Mouse (Mus musculus): ENCODE results near the gene Brd7.
A peak's percentile ranks its signal among the peaks of the same experiment; 100 is the strongest.

The Brd7 gene

DNA sequence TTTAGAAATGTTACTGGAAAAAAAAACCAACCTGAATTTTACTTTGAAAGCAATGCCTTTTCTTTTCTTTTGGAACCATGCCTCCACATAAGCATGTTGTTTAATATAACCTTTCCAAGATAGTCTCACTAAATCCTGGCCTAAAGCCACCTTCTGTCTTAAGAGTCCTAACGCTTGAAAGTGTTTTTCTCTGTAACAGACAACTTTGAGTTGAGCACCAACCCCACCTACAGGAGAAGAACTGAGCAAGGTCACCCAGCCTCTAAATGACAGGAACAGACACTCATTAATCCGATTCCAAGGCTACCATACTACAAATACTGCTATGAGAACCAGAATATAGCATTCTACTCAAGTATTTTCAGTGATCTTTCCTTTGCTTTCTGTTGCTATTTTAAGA lies 12.9 kb downstream of the Brd7 start:
- no peak for DNase-seq

DNA sequence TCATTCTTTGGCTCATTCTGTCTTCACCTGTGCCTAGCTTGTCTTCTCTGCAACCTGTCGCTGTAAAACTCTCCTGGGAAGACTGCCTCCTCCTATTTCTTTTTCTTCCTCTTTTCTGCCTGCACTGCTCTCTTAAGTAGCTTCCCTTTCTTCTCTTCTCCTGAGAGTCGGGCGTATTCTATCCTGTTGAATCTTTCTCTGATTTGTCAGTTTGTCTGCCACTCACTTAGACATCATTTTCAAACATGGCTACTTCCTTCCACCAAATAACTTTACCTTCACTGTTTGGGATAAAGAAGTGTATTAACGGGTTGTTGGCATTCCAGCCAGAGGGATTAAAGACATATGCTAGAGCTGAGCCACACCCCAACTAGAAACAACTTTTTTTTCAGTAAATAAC lies 20.0 kb downstream of the Brd7 start:
- no peak for DNase-seq

DNA sequence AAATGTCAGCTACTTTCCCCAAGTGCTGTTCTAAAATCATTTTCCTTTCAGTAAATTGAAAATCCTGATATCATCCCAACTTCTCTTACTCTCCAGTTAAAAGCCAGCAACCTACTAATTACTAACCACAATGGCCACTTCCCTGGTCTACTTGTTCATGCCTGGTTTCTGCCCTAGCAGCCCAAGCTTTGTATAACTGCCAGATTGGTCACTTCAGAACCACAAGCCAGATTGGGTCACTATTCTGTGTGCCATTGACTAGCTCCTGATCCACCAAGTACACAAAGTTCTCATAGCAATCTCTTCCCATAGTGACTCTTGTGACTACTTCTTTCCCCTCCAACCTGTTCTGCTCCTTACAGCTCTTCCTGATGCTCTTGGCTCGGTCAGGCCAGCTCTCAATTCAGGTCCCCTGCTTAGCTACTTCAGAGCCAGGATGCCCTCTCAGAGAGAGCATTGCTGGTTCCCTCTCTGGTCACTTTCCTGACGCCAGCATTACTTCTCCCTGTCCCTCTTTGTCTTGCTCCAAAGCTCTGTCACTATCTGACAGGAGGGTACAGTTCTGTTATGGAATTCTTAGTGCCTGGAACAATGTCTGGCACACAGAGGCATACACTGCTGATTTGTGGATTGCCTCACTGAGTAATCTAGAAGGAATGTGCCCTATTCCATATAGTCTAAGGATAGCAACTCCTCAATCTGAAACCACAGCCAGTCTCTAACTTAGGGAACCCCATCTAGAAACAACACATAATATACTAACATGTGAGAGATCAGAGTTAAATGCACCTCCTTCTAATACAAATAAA lies 21.9 kb downstream of the Brd7 start:
- DNase-seq = no peak

DNA sequence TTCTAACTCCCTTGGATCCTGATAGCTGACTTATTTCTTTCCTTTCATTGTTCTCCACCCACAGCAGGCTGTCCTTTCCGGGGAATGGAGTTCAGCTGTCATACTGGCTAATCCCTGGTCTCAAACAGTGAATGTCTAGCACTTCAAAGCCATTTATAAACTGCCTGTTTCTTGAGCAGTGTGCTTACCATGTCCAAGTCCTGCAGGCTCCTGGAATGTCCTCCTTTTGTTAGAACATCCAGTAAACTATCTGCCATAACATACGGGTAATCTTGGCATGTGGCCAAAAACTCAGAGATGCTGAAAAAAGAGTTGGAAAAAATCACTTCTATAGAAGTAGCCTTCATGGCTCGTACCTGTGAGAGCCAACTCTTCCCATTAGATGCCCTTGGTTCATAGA lies 22.8 kb downstream of the Brd7 start:
- peak; percentile 17 to 47 for DNase-seq

DNA sequence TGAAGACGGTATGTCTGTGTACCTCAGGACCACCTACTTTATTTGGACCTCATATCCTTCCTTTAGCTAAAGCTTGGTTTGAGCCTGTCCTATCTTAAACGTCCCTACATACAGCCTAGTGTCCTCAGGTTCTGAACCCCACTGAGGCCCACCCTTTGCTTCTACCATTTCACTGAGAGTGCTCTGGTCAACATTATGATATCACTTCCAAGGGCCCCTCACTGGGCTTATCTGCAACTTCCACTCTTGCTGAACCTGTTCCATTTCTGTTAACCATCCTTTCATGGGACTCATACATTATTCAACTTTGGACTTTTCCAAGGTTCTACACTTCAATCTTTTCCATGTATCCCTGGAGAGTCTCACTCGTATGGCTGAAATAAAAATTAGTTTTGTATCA lies 27.0 kb downstream of the Brd7 start:
- no peak for DNase-seq

DNA sequence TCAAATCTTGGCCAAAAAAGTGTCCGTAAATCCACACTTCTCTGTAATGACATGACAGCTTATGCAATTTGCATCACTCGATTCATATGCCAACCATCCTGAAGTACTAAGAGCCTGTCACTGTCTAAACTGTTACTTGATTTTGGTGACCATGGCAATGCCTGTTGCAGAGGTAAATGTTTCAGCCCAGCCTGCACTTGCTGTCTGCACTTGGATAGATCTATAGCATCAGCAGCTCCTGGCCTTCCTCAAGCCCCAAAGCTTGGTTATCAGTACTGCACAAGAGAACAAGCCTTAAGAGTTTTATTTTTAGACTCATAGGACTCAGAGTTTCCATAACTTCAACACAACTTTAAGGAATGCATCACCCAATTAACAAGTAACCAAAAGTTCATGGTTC lies 27.6 kb downstream of the Brd7 start:
- DNase-seq = no peak

DNA sequence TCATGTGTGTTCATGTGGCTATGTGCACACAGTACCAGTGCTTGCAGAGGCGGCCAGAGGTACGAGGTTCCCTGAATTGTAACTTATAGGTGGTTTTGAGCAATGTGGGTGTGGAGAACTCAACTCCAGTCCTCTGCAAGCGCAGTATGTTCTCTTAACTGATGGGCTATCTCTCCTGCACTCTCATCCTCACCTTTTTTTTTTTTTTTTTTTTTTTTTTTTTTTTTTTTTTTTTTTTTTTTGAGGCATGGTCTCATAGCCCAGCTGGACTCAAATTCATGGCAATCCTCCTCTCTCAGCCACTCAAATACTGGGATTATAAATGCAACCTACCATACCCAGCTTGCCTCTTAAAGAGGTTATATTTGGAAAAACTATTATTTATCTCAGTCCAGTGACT lies 31.2 kb downstream of the Brd7 start:
- DNase-seq = no peak

DNA sequence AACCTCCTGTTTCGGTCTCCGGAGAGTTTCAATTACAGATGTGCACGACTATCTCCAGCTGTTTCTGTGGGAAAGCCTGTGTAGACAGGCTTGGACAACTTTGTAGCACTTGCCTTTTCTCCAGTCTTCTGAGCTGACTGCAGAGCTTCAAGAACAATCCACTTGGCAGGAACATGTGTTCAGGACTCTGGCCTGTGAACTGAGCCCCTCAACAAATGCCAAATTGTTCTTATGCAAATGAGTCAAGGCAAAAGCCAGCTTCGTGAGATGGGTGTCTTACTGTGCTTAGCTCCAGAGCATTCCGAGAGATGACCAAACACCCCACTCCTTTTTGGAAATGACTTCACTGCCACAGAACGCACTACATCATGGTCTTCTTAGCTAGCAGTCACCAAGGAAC lies 33.3 kb downstream of the Brd7 start:
- no peak for DNase-seq

DNA sequence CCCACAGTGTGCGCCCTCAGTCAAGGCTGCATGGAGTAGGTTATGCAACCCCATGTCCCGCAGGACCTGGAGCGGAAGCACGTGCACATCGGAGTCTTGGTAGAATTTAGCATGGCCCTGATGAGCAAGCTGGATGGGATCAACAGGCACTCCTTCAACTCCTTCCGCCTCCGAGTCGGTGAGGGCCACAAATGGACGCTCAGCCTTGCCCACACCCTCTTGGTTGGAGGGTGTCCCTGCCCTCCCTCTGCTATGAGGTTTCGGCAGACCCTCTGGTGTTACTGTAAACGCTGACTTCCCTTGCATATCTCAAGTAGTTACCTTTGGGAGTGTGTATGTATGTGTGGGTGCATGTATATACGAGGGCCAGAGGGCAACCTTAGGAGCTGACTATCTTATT lies 35.7 kb downstream of the Brd7 start:
- DNase-seq = no peak

DNA sequence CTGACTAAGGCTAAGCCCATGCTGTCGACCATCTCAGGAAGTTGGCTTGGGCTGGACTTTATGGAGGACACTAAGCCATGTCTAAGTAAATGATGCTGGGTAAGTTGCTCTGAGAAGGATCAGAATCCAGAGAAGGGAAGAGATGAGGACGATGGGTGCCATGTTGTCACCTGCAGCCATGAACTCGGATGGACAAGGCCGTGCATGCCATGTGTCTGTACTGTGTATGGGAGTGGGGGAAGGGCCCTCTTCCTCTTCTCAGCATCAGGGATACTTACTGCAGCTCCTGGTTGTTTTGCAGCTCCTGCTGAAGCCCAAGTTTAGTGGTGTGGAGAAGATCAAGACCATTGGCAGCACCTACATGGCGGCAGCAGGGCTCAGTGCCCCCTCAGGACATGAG lies 36.2 kb downstream of the Brd7 start:
- DNase-seq = no peak

DNA sequence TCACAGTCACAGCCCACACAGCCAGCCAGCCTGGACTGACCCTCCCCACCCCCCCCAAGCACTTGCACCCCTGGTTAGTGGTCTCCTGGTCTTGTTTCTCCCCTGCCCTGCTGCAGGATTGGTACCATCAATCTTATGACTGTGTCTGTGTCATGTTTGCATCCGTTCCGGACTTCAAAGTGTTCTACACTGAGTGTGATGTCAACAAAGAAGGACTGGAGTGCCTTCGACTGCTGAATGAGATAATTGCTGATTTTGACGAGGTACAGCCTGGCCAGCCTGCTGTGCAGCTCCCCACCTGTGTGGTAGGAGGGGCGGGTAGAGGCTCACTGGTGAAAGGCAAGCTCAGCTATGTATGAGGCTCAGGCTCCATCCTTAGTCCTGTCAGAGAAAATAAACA lies 36.7 kb downstream of the Brd7 start:
- DNase-seq = no peak

DNA sequence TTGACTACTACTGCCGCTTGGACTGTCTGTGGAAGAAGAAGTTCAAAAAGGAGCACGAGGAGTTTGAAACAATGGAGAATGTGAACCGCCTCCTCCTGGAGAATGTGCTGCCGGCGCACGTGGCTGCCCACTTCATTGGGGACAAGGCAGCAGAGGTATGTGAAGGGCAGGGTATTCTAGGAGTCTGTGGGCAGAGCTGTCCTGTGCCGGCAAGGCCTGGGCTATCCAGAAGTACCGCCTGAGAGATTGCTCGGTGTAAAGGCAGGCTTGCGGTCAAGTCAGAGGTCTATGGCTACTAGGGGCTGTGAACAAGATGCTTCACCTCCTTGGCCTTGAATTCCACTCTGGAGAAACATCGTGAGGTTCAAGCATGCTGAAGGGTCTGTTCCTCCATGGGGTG lies 37.2 kb downstream of the Brd7 start:
- no peak for DNase-seq

DNA sequence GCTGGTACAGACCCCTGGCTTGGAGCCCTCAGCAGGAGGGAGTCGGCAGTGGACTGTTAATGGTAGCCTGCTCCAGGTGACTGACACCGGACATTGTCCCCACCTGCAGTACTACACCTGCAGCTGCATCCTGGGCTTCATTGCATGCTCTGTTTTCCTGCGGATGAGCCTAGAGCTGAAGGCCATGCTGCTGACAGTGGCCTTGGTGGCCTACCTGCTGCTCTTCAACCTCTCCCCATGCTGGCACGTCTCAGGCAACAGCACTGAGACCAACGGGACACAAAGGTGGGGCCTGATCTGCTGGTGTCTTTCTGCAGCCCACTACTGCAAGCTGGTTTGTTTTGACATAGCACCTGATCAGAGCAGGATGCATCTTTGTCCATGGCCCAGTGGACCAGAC lies 38.5 kb downstream of the Brd7 start:
- DNase-seq = no peak

DNA sequence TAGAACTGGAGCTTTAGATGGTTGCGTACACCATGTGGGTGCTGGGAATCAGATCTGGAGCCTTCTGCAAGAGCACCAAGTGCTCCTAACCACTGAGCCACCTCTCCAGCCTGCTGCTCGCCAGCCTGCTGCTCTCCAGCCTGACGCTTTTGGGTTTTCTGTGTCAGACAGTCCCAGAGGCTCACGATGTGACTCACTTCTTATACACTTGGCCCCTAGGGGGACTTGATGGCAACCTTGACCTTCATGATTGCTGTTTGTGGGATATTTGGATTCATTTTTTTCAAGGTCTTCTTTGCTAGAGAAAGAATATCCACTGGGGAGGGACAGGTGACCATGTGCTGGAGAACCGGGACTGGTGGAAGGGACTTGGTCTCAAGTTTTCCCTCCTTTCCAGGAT lies 40.6 kb downstream of the Brd7 start:
- no peak for DNase-seq

DNA sequence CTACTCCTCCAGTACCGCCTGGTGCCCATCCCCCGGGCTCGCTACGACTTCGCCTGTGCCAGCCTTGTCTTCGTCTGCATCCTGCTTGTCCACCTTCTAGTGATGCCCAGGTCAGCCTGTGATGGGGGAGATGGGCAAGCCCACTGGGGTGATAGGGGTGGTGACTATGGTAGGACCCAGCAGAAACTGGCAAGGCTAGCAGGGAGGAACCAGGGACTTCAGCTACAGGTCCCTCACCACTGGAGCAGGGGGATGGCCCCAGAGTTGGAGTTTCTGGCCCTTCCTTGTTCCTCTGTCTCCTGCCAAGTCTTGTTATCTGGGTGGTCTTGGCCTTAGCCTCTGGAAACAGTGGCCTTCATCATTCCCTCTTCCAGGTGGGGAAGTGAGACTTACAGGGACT lies 41.9 kb downstream of the Brd7 start:
- no peak for DNase-seq

DNA sequence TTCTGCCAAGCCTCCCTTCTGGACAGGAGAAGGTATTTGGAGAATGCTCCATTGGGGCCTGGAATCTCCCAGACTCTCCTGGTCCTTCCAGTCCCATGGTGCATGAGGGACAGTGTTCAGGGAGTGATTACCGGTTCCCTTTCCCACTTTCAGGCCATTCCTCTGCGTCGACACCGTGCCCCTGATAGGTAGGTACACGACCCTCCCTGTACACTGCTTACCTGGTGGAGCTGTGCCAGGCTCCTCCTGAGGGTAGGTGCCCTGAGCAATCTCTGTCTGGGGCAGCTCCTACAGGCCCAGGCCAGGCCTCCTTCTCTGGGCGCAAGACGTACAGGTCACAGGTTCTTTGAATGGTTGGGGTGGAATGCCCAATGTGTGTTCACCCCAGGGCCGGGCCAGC lies 43.8 kb downstream of the Brd7 start:
- no peak for DNase-seq

DNA sequence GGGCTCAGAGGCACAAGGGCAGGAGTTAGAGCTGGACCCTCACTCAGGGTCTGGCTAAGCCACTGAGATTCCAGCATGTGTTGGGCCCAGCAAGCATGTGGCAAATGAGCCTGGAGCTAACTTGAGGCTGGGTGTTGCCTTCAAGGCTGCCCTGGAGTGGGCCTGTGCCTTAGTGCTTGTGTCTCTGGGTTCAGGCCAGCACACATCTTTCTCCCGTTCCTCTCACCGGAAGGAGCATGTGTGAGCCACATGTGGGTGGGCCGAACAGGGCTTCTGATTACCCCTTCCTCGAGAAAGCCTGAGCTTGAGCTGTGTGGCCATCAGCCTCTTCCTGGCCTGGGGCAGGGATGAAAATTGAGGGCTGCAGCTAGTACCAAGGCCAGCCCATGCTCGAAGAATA lies 44.7 kb downstream of the Brd7 start:
- no peak for DNase-seq

DNA sequence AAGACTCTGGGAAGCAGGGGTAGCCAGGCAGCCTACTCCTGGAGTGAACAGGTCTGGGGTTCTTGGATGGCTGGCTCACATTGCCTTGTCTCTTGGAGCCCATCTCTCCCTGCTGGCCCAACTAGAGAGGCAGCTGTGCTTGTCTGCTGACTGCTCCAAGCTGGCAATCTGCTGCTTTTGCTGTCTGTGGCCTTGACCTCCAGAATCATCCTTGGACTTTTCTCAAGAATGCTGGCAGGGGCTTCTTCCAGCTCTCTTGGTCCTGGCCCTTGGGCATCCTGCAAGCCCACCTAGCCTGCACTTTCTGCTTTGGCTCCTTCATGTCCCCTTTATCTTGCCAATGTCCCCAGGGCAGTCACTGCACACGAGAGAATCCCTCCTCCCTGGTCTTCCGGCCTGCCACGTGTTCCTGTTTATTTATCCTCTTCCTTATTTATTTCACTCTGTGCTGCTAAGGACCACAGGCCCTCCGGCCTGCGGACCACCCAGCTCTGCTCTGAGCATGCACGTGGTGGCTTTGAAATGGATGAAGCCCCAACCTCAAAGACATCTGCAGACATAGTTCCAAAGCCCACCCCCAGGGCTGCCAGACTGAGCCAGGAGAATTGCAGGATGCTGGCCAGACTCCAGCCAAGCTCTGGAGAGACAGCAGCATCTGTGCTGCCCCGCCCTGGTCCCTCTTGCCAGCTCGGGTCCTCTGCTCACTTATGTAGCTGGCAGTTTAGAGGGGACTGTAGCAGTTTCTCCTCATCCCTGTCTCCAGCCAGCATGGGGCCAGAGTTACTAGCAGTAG lies 45.7 kb downstream of the Brd7 start:
- DNase-seq = peak in 1 of 2 experiments; percentile 38

DNA sequence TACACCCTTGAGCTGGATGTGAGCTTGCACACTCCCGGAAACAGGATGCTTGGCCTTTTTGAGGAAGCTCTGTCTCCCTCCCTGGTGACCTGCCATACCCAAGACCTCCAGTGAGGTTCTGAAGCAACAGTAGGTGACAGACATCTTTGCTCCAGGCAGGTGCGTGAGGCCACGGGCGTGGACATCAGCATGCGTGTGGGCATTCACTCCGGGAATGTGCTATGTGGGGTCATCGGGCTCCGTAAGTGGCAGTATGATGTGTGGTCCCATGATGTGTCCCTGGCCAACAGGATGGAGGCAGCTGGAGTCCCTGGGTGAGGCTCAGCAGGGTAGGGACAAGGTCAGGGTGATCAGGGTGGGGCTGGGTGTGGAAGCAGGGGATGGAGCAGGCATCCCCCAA lies 46.7 kb downstream of the Brd7 start:
- DNase-seq = no peak

DNA sequence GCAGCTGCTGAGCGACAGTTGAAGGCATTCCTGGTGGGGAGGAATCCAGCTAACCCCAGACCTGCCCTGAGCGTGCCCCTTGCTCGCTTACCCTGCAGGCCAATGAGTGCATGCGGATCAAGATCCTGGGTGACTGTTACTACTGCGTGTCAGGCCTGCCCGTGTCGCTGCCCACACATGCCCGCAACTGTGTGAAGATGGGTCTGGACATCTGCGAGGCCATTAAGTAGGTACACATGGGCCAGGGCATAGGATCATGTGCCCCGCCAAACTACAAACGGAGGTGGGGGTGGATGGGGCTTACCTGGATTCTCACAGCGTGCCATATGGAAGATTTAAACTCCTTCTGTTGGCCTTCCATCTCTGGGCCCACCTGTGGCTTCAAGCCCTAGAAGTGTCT lies 48.0 kb downstream of the Brd7 start:
- DNase-seq = peak in 1 of 2 experiments; percentile 48

DNA sequence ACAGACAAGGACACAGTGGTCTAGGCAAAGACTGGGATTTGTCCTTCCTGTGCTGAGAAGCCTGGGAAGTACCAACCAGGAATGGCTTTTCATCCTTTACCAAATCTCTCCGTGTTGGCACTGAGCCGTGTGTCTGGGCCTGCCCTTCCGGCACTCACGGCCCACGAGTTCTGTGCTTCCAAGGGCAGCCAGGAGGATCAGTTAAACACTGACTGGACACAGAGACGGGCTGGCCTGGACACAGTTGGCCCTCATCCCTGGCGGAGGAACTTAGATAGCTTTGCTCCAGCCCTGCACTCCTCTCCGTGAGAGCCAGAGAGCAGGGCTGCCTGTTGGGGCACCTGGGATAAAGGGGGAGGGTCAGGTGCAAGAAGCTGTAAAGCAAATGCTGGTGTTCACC lies 49.0 kb downstream of the Brd7 start:
- peak; percentile 46 to 63 for DNase-seq

DNA sequence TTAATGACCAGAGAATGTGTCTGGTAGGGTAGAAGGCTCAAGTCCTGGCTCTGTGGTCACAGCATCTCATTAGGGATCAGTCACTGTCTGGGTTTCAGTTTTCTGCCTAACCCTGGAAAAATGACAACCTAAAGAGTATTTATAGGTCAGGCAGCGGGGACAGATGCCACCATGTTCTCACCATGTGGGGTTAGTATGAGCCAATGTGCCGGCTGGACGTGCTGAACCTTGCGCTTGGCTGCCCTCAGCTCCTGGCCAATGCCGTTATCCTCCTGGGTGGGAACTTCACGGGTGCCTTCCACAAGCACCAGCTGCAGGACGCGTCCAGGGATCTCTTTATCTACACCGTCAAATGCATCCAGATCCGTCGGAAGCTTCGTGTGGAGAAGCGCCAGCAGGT lies 51.7 kb downstream of the Brd7 start:
- DNase-seq = no peak

DNA sequence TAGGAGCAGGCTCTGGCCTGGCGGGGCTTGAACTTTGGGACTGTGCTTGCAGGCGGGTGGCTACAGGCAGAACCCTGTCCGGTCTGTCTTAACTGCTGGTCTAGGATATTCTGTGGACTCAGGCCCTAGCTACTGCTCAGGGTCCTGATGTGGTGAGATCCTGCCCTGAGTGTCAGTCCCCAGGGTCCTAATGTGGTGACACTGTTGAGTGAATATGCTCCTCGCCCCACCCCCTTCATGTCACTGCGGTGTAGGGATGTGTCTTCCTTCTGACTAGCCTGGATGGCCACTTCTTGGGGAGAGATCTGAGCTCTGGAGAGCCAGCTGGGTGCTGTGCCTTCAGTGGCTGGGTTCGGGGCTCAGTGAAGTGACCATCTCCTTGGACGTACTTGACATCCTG lies 52.1 kb downstream of the Brd7 start:
- DNase-seq = no peak

DNA sequence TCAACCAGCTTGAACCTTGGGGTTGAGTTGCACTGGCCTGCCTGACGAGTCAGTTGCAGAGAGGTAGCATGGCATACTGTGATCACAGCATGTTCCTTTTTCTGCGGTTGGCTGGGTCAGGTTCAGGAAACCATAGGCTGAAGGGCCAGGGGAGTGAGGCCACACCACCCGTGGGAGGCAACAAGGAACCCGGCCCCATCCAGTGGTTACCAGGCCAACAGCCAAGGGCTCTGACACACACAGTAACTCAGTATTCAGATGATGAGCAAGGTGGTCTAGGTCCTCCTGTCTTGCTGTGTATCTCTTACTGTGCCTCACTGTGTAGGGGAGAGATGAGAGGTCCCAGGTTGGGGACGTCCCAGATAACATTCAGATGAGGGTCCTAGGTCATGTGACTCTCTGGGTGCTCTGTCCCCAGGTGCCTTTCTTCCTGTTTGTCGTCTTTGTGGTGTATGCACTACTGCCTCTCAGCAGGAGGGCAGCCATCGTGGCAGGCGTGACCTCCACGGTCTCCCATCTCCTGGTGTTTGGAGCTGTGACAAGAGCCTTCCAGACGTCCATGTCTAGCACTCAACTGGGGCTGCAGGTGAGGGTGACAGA lies 52.6 kb downstream of the Brd7 start:
- no peak for DNase-seq
